Mouse (Mus musculus) lung, postnatal 0 days (tissue): ENCODE results near the gene Diexf.

Experiments used
- CTCF ChIP-seq: IDR thresholded peaks from 2 replicates; pipeline ENCODE4 v1.5.1; 2016; ENCODE audit warnings: antibody characterized with exemption, mild to moderate bottlenecking
- EP300 ChIP-seq: IDR thresholded peaks from 2 replicates; pipeline ENCODE4 v1.6.1; 2016; ENCODE audit warnings: antibody characterized with exemption, mild to moderate bottlenecking, control low read depth

DNA sequence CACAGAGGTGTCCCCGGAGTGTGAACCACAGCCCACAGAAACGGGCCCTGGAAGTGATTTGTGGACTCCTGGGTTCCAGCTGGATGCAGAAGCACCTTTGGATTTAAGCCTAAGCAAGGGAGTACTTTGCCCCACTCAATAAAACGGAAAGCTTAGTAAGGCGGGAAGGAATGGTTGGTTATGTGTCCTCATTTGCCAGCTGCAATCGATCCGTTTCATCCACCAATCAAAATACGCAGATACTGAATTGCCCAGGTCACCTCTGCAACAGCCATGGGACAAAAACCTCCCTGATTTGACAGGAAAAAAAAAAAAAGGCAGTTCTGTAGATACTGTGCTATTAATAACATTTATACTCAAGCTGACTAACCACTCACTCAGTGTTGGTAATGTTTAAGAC, 47.0 kb downstream of the Diexf start:
- TF ChIP-seq CTCF (no peak), EP300 (no peak)
